Mouse (Mus musculus) heart, adult 2 months (tissue): ENCODE data around the gene Tubb2b.

Source experiments
- CTCF ChIP-seq: fragments of 200-600 bp; IDR thresholded peaks from 2 replicates; pipeline ENCODE4 v1.8.1; 2022; ENCODE audit warnings: antibody characterized with exemption, mild to moderate bottlenecking, moderate library complexity
- POLR2A ChIP-seq: fragments of 200-500 bp; IDR thresholded peaks from 2 replicates; pipeline ENCODE4 v1.6.1; 2011; ENCODE audit warnings: mild to moderate bottlenecking, low read depth, low read length, control low read depth; ENCODE audit not compliant: insufficient read depth

GRCm38 (mm10) chr13:34156133-34156839, 26.0 kb upstream of the Tubb2b start:
- TF ChIP-seq CTCF (no peak), POLR2A (no peak)
